Mouse (Mus musculus) neutrophil, adult 5-6 weeks (primary cell): ENCODE data around the gene Best3. TPM values are rescaled to one million over a fixed set of nuclear protein-coding genes. Genes with fewer than 3 reads are reported as not detected.

ENCODE experiments used
- ATAC-seq: fragments of 151-379, 151-347 bp; 2 replicates; pipeline ENCODE4 v1.8.0; 2017; ENCODE audit warnings: mild to moderate bottlenecking, moderate TSS enrichment; ENCODE audit not compliant: insufficient number of reproducible peaks, poor library complexity, low FRiP score, severe bottlenecking; ENCODE audit errors: extremely low read depth
- total RNA-seq: library from RNA; stranded (forward); fragments of 200-1000 nt; gene quantifications from 2 replicates; pipeline ENCODE4 v1.2.3, GENCODE M21; 2017

Gene Best3
- not detected in 2 replicates for total RNA-seq

DNA sequence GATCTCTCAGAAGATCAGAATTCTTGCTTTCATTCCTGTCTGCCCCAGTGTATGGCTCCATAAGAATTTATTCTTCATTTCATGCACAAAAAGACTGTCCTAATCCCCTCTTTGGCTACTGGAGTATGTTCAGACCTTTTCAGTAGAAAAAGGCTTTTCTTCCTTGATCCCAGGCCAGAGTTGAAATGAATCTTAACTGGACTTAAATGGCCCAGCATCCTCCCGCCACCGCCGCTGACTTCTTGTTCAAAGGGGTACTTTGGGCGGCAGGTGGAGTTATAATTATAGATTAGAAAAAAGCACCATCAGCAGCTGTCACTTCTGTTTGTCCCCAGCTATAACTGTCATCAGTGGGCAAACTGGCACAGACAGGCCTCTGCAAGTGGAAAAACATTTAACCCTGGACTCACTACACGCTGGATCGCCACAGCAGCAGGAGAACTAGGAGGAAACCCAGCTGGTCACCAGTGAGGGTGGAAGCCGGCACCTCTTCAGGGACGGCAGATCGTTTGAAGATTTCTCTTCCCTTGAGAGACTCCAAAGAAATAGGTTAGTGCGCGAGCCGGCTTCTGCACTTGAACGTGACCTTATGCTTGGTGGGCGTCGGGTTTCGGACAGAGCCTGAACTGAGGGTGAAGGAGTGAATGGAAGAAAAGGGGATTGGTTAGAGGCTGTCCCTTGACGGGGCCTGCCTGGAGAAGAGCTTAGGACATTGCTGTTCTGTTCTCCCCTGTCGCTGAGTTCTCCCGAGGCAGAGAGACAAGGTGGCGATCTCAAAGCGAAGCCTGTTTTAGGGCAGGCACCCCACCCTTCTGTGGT is at the start of gene Best3:
TSS of gene Best3 (plus strand) at position 51 of the 819 bp plus-strand sequence.
- ATAC-seq = no peak

DNA sequence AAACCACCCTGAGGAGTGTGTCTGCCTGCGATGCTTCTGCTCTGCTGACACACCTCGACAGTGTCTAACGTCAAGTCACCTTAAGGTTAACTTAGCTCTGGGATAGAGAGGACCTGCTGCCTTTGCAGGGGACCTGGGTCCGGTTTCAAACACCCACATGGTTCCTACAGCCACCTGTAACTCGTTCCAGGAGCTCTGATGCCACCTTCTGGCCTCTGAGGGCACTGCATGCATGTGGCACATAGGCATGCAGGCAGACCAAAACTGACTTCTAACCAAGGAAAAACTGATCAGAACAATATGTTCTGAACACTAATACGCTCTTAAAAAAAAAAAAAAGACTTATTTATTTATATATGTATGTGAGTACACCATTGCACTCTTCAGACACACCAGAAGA is 43.1 kb upstream of the Best3 start:
- no peak for ATAC-seq

GRCm38 (mm10) chr10:116944144-116944543 is 42.0 kb upstream of the Best3 start:
- no peak for ATAC-seq

GRCm38 (mm10) chr10:116944940-116945339 is 41.2 kb upstream of the Best3 start:
- no peak for ATAC-seq

- ATAC-seq = no peak
These were observed 37.7 kb upstream of the Best3 start for GRCm38 (mm10) chr10:116948414-116948813.

- no peak for ATAC-seq
These were observed 36.8 kb upstream of the Best3 start for GRCm38 (mm10) chr10:116949111-116950008.

- peak; percentile 91 for ATAC-seq
These were observed 35.9 kb upstream of the Best3 start, which contains the start of gene Rab3ip for GRCm38 (mm10) chr10:116950009-116950769. Rab3ip (minus strand) TSS chr10:116950769.

- no peak for ATAC-seq
These were observed 35.2 kb upstream of the Best3 start for GRCm38 (mm10) chr10:116950886-116951285.

- ATAC-seq = no peak
These were observed 30.9 kb upstream of the Best3 start for GRCm38 (mm10) chr10:116955191-116955590.

GRCm38 (mm10) chr10:116956483-116957158 is 29.5 kb upstream of the Best3 start:
- no peak for ATAC-seq

GRCm38 (mm10) chr10:116957867-116958551 is 28.1 kb upstream of the Best3 start:
- ATAC-seq = no peak

DNA sequence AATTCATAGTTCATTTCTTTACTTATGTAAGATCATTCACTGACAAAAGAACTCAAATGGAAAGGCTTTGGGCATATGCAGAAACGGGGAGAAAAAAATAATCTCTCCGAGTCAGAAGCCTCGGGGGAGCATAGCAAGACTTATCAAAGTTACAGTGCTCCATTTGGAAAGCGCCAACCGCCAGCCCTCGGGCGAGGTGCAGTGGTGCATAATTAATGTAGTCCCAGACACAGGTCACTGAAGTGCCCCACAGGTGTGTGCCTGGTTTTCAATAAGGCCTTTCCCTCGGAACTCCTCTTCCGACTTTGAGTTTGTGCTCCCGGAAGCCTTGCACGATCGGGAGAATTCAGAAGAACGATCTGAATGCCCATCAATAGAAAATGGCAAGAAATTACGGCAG is 24.0 kb upstream of the Best3 start:
- ATAC-seq = no peak

GRCm38 (mm10) chr10:116962803-116963202 is 23.3 kb upstream of the Best3 start:
- no peak for ATAC-seq

- ATAC-seq = no peak
These were observed 22.0 kb upstream of the Best3 start for GRCm38 (mm10) chr10:116964084-116964483.

DNA sequence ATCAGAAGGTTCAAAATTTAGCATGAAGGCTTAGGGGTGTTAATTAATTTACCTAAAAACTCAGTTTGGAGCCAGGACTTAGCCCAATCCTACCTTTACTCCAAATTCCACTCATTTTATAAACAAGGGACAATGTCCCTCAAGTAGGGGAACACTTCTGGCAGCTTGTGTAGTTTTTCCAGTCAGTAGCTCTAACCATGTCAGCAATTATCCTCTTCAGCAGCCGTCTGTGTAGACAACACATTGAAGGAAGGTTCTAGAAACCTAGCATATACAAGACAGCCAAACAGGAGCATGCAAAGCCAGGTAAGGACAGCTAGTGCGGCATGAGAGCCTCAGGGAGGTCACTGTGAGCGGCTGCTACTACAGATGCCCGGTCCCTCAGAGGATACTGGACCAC is 21.5 kb upstream of the Best3 start:
- no peak for ATAC-seq

DNA sequence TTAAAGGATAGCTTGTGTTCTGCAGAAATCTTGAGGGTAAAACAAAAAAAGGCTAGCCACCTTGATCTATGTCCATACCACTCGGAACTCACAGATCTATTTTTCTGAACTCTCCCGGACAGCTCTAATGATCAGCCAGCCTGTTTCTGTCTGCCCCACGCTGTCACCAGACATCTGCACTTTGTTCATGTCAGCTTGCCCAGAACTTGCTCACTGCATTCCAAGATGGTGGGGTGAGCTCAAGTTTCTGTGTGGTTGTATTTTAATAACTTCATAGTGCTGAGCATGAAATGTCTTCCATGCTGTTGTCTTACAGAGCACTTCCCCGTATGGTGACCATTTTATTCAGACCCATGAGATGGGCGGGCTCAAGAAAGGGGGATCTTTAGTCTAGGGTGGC is 20.8 kb upstream of the Best3 start:
- no peak for ATAC-seq

GRCm38 (mm10) chr10:116966065-116966464 is 20.0 kb upstream of the Best3 start:
- ATAC-seq = no peak

DNA sequence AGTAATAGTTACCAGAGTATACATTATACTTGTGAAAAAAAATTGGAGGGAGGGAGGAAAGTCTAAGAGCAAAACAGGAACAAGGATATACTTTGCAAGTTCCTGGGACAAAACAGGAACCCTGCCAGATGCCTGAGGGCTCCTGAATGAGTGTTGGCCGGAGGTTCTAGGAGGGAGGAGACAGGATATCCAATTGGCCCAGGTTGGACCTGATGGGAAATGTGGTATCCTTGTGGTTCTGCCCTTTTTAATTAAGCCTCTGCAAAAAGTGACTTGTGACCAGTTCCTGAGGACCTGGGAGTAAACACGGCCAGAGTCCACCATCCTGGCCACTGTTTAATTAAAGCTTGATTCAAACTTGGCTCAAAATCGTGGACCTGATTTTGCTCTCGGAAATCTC is 17.4 kb upstream of the Best3 start:
- no peak for ATAC-seq
